Mouse (Mus musculus): ENCODE measurements around the gene Btbd16. TPM values are rescaled to one million over a fixed set of nuclear protein-coding genes. Genes with fewer than 3 reads are reported as not detected.

The Btbd16 gene
- under 1 TPM; 0.49 to 0.96 TPM for total RNA-seq (2021)
- long read RNA-seq, experiment 1, partial matches to known transcripts, result 0 of 1 reads
- long read RNA-seq, experiment 1, other reads (novel, unspliced or antisense), result 1 of 1 reads
- long read RNA-seq, experiment 2, partial matches to known transcripts, result 0 of 4 reads
- long read RNA-seq, experiment 2, other reads (novel, unspliced or antisense), result 4 of 4 reads

DNA sequence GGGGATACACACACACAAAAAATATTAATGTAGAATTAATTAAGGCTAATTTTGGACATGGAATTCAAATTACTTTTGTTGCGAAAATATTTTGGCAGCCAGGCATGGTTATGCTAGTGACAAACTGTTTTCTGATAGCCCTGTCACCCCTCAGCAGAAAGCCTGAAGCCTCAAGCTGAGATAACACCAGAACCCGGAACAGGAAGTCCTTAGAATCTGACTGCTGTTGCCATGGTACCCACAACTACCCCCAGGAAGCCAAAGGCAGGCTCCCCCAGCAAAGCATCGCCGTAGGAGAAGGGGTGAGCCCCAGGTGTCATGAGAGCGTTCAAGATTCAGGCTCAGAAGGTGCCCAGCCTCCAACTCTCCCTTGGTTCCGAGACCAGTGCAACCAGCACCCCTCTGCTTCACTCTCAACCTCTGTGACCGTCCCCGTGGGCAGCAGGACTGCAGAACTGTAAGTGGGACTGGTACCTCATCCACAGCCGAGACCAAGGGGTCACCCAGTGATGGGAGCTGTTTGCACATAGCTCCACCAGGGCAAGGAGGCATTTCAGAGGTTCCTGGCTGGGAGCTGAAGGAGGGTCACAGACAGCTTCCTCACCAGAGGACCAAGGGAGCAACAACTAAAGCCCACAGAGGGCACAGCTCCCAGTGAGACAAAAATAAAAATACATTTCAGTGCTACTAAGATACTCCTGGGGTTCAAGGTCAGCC is at the start of gene Btbd16:
TSS of gene Btbd16 (plus strand) at position 156 of the 717 bp plus-strand sequence.
- no peak for TF ChIP-seq CTCF (conservative IDR thresholded peaks at IDR 0.05)
- H3K4me3 ChIP-seq, result no peak within 1 kb of the TSS
- no peak for DNase-seq (ENCODE audit: low spot score in 2 of 2)
- H3K27ac ChIP-seq, result no peak within 1 kb of the TSS

DNA sequence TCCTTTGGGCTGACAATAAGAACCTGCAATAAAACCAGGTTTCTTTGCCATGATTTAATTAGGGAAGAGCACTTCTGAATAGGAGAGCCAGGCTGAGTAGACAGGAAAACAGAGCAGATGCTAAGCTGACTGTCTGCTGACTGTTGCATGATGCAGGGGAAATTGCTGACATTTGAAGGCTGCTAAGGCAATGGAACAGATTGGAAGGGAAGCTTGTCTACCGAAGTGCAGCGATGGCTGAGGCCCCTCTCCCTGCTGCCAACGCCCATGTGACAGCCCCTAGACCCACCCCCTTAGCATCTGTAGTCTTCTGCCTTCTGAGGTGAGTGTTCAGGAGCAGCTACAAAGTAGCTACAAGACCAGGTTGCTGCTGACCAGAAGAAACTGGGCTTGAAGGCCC is 47.7 kb upstream of the Btbd16 start:
- TF ChIP-seq CTCF (conservative IDR thresholded peaks at IDR 0.05), result no peak
- Histone ChIP-seq H3K4me3 (no peak overlapping the region), H3K27ac (peak overlapping the region; percentile 83)
- peak; percentile 57 to 79 for DNase-seq (ENCODE audit: low spot score in 2 of 2)

DNA sequence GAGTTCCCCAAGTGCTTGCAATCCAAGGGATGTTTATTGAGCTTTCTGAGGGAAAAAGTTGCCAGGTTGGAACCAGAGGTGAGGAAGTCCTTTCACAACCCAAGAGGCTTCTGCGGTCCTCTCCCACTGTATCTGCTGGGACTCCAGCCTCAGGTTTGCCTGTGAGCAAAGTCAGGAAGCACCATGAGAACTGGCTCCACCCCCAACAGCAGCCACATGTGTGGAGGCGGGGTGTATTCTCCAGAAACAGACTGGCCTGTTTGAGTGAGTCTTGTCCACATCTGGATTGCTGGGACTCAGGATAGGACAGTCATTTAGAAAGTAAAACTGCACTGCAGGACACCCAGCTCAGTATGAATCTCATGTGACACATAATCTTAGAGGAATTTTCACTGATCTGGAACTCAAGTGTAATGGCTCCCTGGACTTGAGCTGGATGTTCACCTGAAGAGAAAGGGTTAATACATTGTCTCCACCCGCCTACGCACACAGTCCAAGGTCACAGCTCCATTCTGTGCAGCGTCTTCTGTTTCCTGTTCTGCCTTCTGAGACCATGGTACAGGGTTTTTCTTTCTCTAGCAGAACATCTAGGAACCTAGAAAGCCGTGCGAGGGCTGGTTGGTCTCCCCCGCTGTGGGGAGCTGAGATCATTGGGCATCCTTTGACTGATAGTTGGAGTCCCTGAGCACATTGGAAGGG is 47.0 kb upstream of the Btbd16 start:
- no peak for DNase-seq (ENCODE audit: low spot score in 2 of 2)
- peak overlapping the region; percentile 83 for H3K27ac ChIP-seq
- H3K4me3 ChIP-seq, result no peak overlapping the region
- no peak for TF ChIP-seq CTCF (conservative IDR thresholded peaks at IDR 0.05)

DNA sequence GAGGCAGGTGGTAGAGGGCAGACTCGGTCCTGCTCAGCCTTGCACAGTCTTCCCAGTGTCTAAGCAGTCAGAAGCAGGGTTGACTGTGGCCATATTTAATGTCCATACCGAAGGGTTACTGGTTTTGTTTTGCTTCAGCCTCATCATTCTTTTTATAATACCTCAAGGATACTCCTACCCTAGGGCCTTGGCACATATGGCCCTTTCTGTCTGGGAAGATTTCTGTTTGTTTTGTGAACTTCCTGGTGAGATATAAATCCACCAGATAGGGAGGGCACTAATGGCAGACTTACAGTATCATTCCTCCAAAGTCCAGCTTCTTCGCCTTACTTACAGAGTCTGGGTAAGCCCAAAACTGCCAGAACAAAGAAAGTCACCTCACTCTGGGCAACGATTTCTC is 46.3 kb upstream of the Btbd16 start:
- H3K4me3 ChIP-seq, result no peak overlapping the region
- no peak overlapping the region; the same call in 1 of the 2 replicates for H3K27ac ChIP-seq
- DNase-seq (ENCODE audit: low spot score in 2 of 2), result no peak
- TF ChIP-seq CTCF (conservative IDR thresholded peaks at IDR 0.05), result no peak

DNA sequence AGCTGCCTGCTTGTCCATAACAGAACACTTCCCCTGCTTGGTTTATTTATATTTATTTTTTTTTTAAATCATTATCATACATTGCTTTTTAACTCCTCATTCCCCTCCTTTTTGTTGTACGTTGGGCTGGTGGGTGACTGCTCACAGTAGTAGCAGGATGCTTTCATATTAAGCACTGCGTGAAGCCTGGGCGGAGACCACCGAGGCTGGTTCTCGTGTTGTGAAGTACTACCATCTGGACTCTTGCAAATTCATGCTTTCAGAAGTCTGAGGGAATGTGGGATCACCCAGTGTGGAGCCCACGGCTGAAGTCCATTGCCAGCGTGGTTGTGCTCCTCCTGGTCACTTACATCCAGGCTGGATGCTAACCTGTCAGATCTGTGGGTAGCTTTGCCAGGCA is 42.1 kb upstream of the Btbd16 start:
- no peak overlapping the region for H3K4me3 ChIP-seq
- TF ChIP-seq CTCF (conservative IDR thresholded peaks at IDR 0.05), result no peak
- DNase-seq (ENCODE audit: low spot score in 2 of 2), result no peak
- H3K27ac ChIP-seq, result peak overlapping the region; percentile 74

DNA sequence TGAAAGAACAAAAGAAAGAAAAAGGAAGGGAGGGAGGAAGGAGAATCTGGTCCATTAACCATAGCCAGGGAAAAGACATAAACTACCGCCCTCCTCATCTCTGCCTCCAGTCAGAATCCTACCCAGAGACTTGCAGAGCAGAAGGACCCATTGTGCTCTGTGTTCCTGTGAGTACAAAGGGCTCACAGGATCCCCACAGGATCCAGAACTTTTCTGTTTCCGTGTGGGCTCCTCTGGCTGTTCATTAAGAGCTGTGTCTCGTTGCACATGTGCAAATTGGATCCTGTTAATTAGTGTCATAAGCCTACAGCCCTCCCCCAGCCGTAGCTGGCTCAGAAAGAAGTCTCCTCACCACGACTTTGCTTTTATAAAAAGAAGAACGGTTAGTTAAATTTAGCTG is 41.0 kb upstream of the Btbd16 start:
- DNase-seq (ENCODE audit: low spot score in 2 of 2), result no peak

DNA sequence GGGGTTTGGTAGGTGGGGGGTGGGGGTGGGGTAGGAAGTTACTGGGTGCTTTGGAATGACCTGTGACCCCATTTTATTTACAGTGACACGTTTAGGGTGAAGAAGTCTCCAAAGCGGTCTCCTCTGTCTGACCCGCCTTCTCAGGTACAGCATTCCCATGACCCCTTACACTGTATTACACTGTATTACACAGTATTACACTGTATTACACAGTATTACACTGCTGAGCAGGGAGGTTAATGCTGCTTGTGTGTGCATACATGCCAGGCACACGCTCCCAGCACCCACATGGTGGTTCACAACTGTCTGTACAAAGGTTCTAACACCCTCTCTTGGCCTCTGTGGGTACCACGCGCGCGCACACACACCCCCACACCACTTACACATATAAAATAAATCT is 40.4 kb upstream of the Btbd16 start:
- TF ChIP-seq CTCF (conservative IDR thresholded peaks at IDR 0.05), result no peak
- DNase-seq (ENCODE audit: low spot score in 2 of 2), result no peak
- Histone ChIP-seq H3K27ac (no peak overlapping the region), H3K4me3 (no peak overlapping the region)

More for the DNA sequence above, 41.0 kb upstream of the Btbd16 start:
- Histone ChIP-seq H3K27ac (peak overlapping the region; percentile 74), H3K4me3 (no peak overlapping the region)
- TF ChIP-seq CTCF (conservative IDR thresholded peaks at IDR 0.05), result no peak

DNA sequence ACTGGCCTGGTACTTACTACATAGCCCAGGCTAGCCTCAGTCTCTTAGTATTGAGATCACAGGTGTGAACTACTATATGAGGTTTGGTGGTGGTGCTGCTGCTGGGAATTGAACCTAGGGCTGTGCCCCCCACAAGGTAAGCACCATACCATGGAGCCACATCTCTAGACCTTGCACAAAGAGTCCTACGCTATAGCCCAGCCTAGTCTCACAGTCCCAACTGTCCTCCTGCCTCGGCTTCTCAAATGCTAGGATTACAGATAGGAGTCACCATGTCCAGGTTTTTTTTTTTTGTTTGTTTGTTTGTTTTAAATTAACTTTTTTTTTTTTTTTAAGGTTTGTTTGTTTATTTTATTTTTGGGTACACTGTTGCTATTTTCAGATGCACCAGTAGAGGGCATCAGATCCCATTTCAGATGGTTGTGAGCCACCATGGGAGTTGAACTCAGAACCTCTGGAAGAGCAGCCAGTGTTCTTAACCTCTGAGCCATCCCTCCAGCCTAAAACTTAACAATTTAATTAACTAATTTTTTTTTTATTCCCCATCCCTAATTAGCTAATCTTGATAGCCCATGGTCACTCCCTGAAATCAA is 39.6 kb upstream of the Btbd16 start:
- no peak overlapping the region for H3K27ac ChIP-seq
- no peak for DNase-seq (ENCODE audit: low spot score in 2 of 2)
- peak; percentile 82 for TF ChIP-seq CTCF (conservative IDR thresholded peaks at IDR 0.05)
- no peak overlapping the region for H3K4me3 ChIP-seq

DNA sequence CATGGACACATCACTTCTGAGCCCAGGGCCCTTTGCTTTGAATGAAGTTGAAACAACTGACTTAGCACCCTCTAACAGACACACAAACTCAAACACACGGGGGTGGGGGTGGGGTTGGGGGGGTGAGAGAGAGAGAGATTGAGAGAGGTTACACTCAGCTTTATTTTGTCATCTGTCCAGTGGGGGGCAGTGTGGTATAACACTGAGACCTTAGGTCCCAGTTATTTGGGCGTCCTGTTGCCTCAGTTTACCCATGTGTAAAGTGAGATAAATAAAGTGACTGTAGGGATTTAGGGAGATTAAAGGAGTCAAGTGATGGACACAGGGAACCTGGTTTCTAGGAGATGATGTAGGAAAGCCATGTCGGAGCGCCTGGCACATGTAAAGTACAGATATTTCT is 32.8 kb upstream of the Btbd16 start:
- peak; percentile 61 for TF ChIP-seq CTCF (conservative IDR thresholded peaks at IDR 0.05)
- DNase-seq (ENCODE audit: low spot score in 2 of 2), result no peak
- Histone ChIP-seq H3K27ac (no peak overlapping the region), H3K4me3 (no peak overlapping the region)

DNA sequence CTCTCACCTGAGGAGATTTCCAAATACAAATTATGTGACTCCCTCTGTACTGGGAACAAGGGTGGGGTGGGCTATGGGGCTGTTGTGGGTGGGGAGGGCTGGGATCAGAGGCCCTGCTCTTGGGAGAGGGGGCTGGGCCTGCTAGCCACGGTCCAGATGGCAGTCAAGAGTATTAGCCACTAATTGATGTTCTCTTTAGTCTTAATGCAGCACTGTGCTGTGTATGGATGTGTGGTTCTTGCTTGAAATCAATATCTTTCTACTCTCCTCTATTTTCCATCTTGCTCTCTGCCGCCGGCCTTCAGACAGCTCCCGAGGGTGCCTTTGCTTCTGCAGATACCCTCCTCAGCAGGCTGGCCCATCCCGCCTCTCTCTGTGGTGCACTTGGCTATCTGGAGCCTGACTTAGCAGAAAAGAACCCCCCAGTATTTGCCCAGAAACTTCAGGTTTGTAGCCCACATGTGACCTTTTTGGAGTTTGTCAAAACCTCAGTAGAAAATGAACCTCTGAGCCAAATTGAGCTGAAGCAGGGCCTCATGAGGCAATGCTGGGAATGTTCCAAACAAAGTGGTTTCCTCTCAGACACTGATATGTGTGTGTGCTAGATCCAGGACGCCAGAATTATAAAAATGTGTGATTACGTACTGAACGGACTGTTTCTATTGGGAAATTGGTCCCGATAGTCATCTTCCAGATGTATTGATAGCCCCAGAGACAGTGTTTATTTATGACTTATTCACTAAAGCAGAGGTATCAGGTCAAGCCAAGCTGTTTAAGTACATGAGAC is 30.4 kb upstream of the Btbd16 start:
- Histone ChIP-seq H3K27ac (no peak overlapping the region), H3K4me3 (no peak overlapping the region)
- DNase-seq (ENCODE audit: low spot score in 2 of 2), result no peak
- no peak for TF ChIP-seq CTCF (conservative IDR thresholded peaks at IDR 0.05)

DNA sequence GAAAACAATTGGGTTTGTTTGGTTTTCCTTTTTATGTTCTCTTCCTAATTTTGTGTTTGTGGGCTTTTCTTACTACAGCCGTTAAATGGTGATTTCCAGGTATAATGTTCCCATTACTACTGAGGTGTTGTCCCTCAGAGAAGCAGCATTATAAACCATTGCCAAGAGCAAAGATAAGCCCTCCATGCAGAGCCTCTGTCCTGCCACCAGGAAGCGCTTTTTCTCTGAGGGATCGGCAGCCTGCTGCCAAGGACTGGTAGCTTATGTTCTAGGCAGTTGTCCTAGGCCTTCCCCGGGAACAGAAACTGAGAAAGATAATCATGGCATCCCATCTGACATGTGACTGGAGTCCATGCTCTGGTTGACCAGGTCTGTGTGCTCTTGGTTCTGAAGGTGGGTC is 24.7 kb upstream of the Btbd16 start:
- H3K4me3 ChIP-seq, result no peak overlapping the region
- TF ChIP-seq CTCF (conservative IDR thresholded peaks at IDR 0.05), result peak; percentile 73
- H3K27ac ChIP-seq, result 0 out of 2 replicates have a peak overlapping the region, but pooled peaks have one; percentile 43
- no peak for DNase-seq (ENCODE audit: low spot score in 2 of 2)

DNA sequence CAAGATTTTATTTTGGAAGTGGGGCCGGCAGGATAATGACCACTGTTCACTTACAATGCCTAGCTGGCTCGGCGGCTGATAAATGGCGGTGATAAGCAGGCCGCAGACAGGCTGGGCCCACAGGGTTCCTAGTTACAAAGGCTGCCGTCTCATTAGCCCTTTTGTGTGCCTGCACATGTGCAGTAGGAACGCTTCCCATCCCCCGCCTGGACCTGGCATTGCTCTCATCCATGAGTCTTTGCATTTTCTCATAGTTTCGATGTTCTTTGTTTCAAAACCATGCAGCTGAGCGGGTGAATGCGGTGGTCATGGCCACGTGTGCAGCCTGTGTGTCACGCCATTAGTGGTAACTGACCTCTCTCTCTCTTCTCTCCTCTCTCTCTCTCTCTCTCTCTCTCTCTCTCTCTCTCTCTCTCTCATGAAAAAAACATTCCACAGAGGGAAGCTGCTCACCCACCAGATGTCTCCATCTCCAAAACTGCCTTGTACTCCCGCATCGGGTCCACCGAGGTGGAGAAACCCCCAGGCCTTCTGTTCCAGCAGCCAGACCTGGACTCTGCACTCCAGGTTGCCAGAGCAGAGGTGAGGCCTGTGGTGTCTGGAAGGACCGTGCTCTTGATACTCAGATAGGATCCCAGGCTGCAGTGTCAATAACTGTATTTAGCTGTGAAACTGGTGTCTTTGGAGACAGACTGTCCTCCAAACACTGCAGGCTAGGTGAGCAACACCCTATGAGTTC is 22.9 kb upstream of the Btbd16 start:
- peak overlapping the region; percentile 43 for H3K27ac ChIP-seq
- no peak for DNase-seq (ENCODE audit: low spot score in 2 of 2)
- no peak overlapping the region for H3K4me3 ChIP-seq
- TF ChIP-seq CTCF (conservative IDR thresholded peaks at IDR 0.05), result no peak
